ENCODE assay signal across 10 mouse cellular contexts in the genomic region with DNA sequence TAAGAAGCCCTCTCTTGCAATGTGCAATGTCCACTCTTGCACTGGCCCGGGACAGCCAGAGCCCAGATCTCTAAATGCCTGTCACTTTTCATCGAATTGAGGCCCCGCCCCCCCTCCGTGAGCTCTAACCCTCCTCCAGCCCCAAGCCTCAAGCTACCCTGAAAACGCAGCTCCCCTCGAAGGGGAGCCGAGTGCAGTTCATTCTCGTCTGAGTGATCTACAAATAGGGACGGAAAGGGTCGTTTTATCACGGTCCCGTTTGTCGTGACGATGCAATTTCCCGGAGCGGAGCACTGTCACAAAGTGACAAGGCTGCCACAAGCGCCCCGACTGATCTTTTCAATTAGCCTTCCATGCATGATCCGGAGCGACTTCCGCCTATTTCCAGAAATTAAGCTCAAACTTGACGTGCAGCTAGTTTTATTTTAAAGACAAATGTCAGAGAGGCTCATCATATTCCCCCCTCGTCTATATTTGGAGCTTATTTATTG. TPM values are rescaled to one million over a fixed set of nuclear protein-coding genes. Genes with fewer than 3 reads are reported as not detected.
DNase-seq lines count a peak whose midpoint lies in the region; ATAC-seq and TF ChIP-seq lines count a peak whose summit lies in the region.
"Had no signal": no experiment of that assay in that cellular context is flagged by ENCODE, and none has a peak within 500 bp of the region (broad histone marks: within the 10 kb centered on the region; RNA-seq: fewer than 3 reads in every experiment).

No protein-coding gene starts in this region.

- TF ChIP-seq CTCF in brain, embryonic 14.5 days (IDR thresholded peaks at IDR 0.05; ENCODE audit: borderline replicate concordance, extremely low read depth, insufficient read depth, insufficient read length): no peak

- H3K4me3 ChIP-seq in heart, embryonic 10.5 days: peak overlapping the region; percentile 24; the same call in 1 of the 2 replicates
- peak overlapping the region; percentile 33 for H3K4me3 ChIP-seq in forebrain, embryonic 16.5 days (replicated peaks; ENCODE audit: low read length)
- peak overlapping the region; percentile 12; the same call in 1 of the 2 replicates for H3K4me3 ChIP-seq in midbrain, embryonic 14.5 days (replicated peaks; ENCODE audit: low read depth, low read length)

- peak; percentile 74 for DNase-seq in heart, embryonic 10.5 days (ENCODE audit: low spot score)
- DNase-seq in heart, postnatal 36 days: no peak
- DNase-seq in brain, embryonic 14.5 days (ENCODE audit: low read depth): peak; percentile 82
- DNase-seq in midbrain, embryonic 14.5 days: peak; percentile 63
- DNase-seq in T-cell, adult 2 months (ENCODE audit: low spot score): no peak
- DNase-seq: layer of hippocampus, adult 9-11 months had no signal

- H3K36me3 ChIP-seq in heart, embryonic 10.5 days: no peaks in the 10 kb centered on the region
- H3K36me3 ChIP-seq in forebrain, embryonic 16.5 days (ENCODE audit: control insufficient read depth, insufficient read depth): no peaks in the 10 kb centered on the region
- H3K36me3 ChIP-seq in midbrain, embryonic 14.5 days (ENCODE audit: control insufficient read depth, insufficient read depth, low read length): no peaks in the 10 kb centered on the region
- H3K36me3 ChIP-seq: embryonic facial prominence, embryonic 12.5 days had no signal

- WGBS in heart, embryonic 10.5 days: under 1% methylated on average over 23 of the region's 23 CpGs
- 3% methylated on average over 23 of the region's 23 CpGs for WGBS in forebrain, embryonic 16.5 days
- WGBS in midbrain, embryonic 14.5 days: under 1% methylated on average over 23 of the region's 23 CpGs

- no peak for ATAC-seq in forebrain, embryonic 16.5 days
- ATAC-seq in midbrain, embryonic 14.5 days (ENCODE audit: low FRiP score, low TSS enrichment): no peak
- no peak for ATAC-seq in erythroblast, adult 5-6 weeks (replicated peaks; ENCODE audit: low FRiP score, poor library complexity, severe bottlenecking)
- no peak for ATAC-seq in granulocyte monocyte progenitor cell, adult 5-6 weeks (replicated peaks; ENCODE audit: poor library complexity, severe bottlenecking)

- peaks cover 99% of the 10 kb centered on the region for H3K27me3 ChIP-seq in heart, embryonic 10.5 days (ENCODE audit: insufficient read depth, poor library complexity, severe bottlenecking)
- H3K27me3 ChIP-seq in forebrain, embryonic 16.5 days (replicated peaks; ENCODE audit: control insufficient read depth, insufficient read depth, low read length): peaks cover 26% of the 10 kb centered on the region
- H3K27me3 ChIP-seq in midbrain, embryonic 14.5 days (ENCODE audit: control insufficient read depth, insufficient read depth, low read length): peaks cover 90% of the 10 kb centered on the region

- TF ChIP-seq POLR2A in brain, embryonic 14.5 days (IDR thresholded peaks at IDR 0.05; ENCODE audit: borderline replicate concordance, extremely low read depth, insufficient read depth, insufficient read length, poor library complexity, severe bottlenecking): no peak

- peak overlapping the region; percentile 36 for H3K9ac ChIP-seq in forebrain, embryonic 16.5 days (replicated peaks; ENCODE audit: low read depth, low read length)
- no peak overlapping the region for H3K9ac ChIP-seq in midbrain, embryonic 14.5 days (replicated peaks; ENCODE audit: low read length)
- H3K9ac ChIP-seq: embryonic facial prominence, embryonic 12.5 days had no signal

- peak overlapping the region; percentile 41 for H3K4me2 ChIP-seq in forebrain, embryonic 16.5 days (ENCODE audit: low read length)
- peak overlapping the region; percentile 28 for H3K4me2 ChIP-seq in midbrain, embryonic 14.5 days (ENCODE audit: low read length)

- intact Hi-C loops in heart, postnatal 36 days (cut with DNase I): no loop called here

- H3K9me3 ChIP-seq in heart, embryonic 10.5 days: no peaks in the 10 kb centered on the region
- H3K9me3 ChIP-seq in forebrain, embryonic 16.5 days (ENCODE audit: control insufficient read depth, low read length): no peaks in the 10 kb centered on the region
- no peaks in the 10 kb centered on the region for H3K9me3 ChIP-seq in midbrain, embryonic 14.5 days (ENCODE audit: control insufficient read depth, low read length)
- H3K9me3 ChIP-seq: embryonic facial prominence, embryonic 12.5 days had no signal

- H3K27ac ChIP-seq in heart, embryonic 10.5 days: no peak overlapping the region
- peak overlapping the region; percentile 69 for H3K27ac ChIP-seq in forebrain, embryonic 16.5 days (ENCODE audit: low read length)
- peak overlapping the region; percentile 15; the same call in 1 of the 2 replicates for H3K27ac ChIP-seq in midbrain, embryonic 14.5 days (replicated peaks; ENCODE audit: low read depth, low read length)
- H3K27ac ChIP-seq: embryonic facial prominence, embryonic 12.5 days had no signal

- peaks cover 17% of the 10 kb centered on the region for H3K4me1 ChIP-seq in heart, embryonic 10.5 days
- H3K4me1 ChIP-seq in forebrain, embryonic 16.5 days (replicated peaks; ENCODE audit: control insufficient read depth, insufficient read depth, low read length): peaks cover 48% of the 10 kb centered on the region
- H3K4me1 ChIP-seq in midbrain, embryonic 14.5 days (ENCODE audit: control insufficient read depth, insufficient read depth, low read length): no peaks in the 10 kb centered on the region

RNA-seq across cellular contexts. Expression of a gene that starts 13.4 kb away (rescaled TPM):
- 0.28 and 0.54 TPM in 2 replicates for polyA plus RNA-seq in heart, embryonic 10.5 days (2016; fragmentation: Nextera tagmentation; extraction: Ambion mirVana)
- not detected for total RNA-seq in heart, postnatal 36 days (2021)
- 63.3 and 76.2 TPM in 2 replicates for polyA plus RNA-seq in brain, embryonic 14.5 days (2012; rRNA removed)
- 39.9 and 42.2 TPM in 2 replicates for polyA plus RNA-seq in forebrain, embryonic 16.5 days (2015; fragmentation: Nextera tagmentation; extraction: Ambion mirVana)
- 20.7 and 22.9 TPM in 2 replicates for polyA plus RNA-seq in midbrain, embryonic 14.5 days (2014; fragmentation: Nextera tagmentation; extraction: Ambion mirVana)
- total RNA-seq in erythroblast, adult 5-6 weeks (2015; ENCODE audit: low replicate concordance): 1.3 TPM in 1 of 2 replicates, not detected in the other
- total RNA-seq in erythroblast, adult 5-6 weeks (2017; ENCODE audit: low replicate concordance): not detected in 2 replicates
- not detected in 2 replicates for total RNA-seq in granulocyte monocyte progenitor cell, adult 5-6 weeks (2014; fragmentation: Nextera tagmentation)
- 0.10 TPM in 1 of 2 replicates, not detected in the other for total RNA-seq in granulocyte monocyte progenitor cell, adult 5-6 weeks (2017)

Comparison
In these comparisons a context has a peak if more than half of its experiments do, and no peak if none do; other contexts are left out.
1. DNase-seq: peak in heart, embryonic 10.5 days (single experiment), brain, embryonic 14.5 days (single experiment) and midbrain, embryonic 14.5 days (single experiment); none in heart, postnatal 36 days (0 of 2) and T-cell, adult 2 months (single experiment).
2. RNA of a gene that starts 13.4 kb away (polyA plus RNA-seq): 63.3 to 76.2 TPM in brain, embryonic 14.5 days, 39.9 to 42.2 TPM in forebrain, embryonic 16.5 days and 20.7 to 22.9 TPM in midbrain, embryonic 14.5 days; 0.28 to 0.54 TPM in heart, embryonic 10.5 days; every median in the first group is over 10 times any median in the second.
3. Peak in every context shown above with its lines, with median percentiles within 50 percentile points of each other: H3K4me3 ChIP-seq.